Mouse (Mus musculus) left cerebral cortex, adult 2 months (tissue): ENCODE results near the gene Col18a1. TPM values are rescaled to one million over a fixed set of nuclear protein-coding genes. Genes with fewer than 3 reads are reported as not detected.
A peak's percentile ranks its signal among the peaks of the same experiment; 100 is the strongest.
"Not testable (repeated sequence)": the region's sequence is repeated elsewhere in the genome, so short reads cannot be mapped to it uniquely, and the experiment has no call there.

Source experiments
- DNase-seq, 2 experiments: peaks; one replicate each; pipeline ENCODE4 v3.0.0; 2021 to 2022; ENCODE audit warnings: low spot score in 2 of 2, mixed read lengths in 1 of 2; ENCODE audit errors: extremely low spot score in 1 of 2
- H3K27ac ChIP-seq: fragments of 200-600 bp; 2 replicates; pipeline ENCODE4 v1.8.1; 2022
- H3K4me3 ChIP-seq: fragments of 200-600 bp; 2 replicates; pipeline ENCODE4 v1.8.1; 2022
- CTCF ChIP-seq: fragments of 200-600 bp; IDR thresholded peaks from 2 replicates; pipeline ENCODE4 v1.8.1; 2022; ENCODE audit warnings: antibody characterized with exemption, mild to moderate bottlenecking, moderate library complexity
- intact Hi-C: fragments of 180-260 bp; cut with DNase I; formaldehyde crosslinking; loops from one replicate; pipeline ENCODE4 v1.15.1; 2025
- total RNA-seq, 2 experiments: library from RNA; stranded (reverse); gene quantifications; 2 replicates each; pipeline ENCODE4 v1.2.3; 2021

Gene Col18a1
- total RNA-seq, 2 experiments from 2014 or later, result 3.6 to 3.8 TPM

- no peak overlapping the region for H3K4me3 ChIP-seq
- DNase-seq, result no peak
- no peak overlapping the region for H3K27ac ChIP-seq
- intact Hi-C loops, result no loop called here
- TF ChIP-seq CTCF, result no peak
These were observed 16.3 kb downstream of the Col18a1 start for GRCm38 (mm10) chr10:77150016-77150415.

GRCm38 (mm10) chr10:77147545-77147944, 18.8 kb downstream of the Col18a1 start:
- no peak for DNase-seq
- H3K4me3 ChIP-seq, result no peak overlapping the region
- H3K27ac ChIP-seq, result no peak overlapping the region
- intact Hi-C loops, result no loop called here
- no peak for TF ChIP-seq CTCF

GRCm38 (mm10) chr10:77146901-77147463, 19.4 kb downstream of the Col18a1 start:
- no peak for TF ChIP-seq CTCF
- no peak for DNase-seq
- intact Hi-C loops, result no loop called here
- no peak overlapping the region for H3K27ac ChIP-seq
- no peak overlapping the region for H3K4me3 ChIP-seq

- intact Hi-C loops, result no loop called here
- no peak for TF ChIP-seq CTCF
- no peak overlapping the region for H3K4me3 ChIP-seq
- no peak for DNase-seq
- no peak overlapping the region for H3K27ac ChIP-seq
These were observed 20.4 kb downstream of the Col18a1 start for GRCm38 (mm10) chr10:77145946-77146345.

GRCm38 (mm10) chr10:77144372-77144771, 22.0 kb downstream of the Col18a1 start:
- no peak for DNase-seq
- Histone ChIP-seq H3K27ac (no peak overlapping the region), H3K4me3 (no peak overlapping the region)
- TF ChIP-seq CTCF, result peak; percentile 35
- intact Hi-C loops, result no loop called here

GRCm38 (mm10) chr10:77142328-77142727, 24.0 kb downstream of the Col18a1 start:
- intact Hi-C loops, result no loop called here
- Histone ChIP-seq H3K4me3 (no peak overlapping the region), H3K27ac (no peak overlapping the region)
- DNase-seq, result no peak
- TF ChIP-seq CTCF, result no peak

- no peak for DNase-seq
- no peak for TF ChIP-seq CTCF
- no peak overlapping the region for H3K27ac ChIP-seq
- H3K4me3 ChIP-seq, result no peak overlapping the region
- intact Hi-C loops, result no loop called here
These were observed 28.0 kb downstream of the Col18a1 start for GRCm38 (mm10) chr10:77138304-77138703.

GRCm38 (mm10) chr10:77136205-77136604, 30.1 kb downstream of the Col18a1 start:
- H3K27ac ChIP-seq, result no peak overlapping the region
- H3K4me3 ChIP-seq, result no peak overlapping the region
- no peak for DNase-seq
- no peak for TF ChIP-seq CTCF
- intact Hi-C loops, result no loop called here

- Histone ChIP-seq H3K4me3 (no peak overlapping the region), H3K27ac (no peak overlapping the region)
- intact Hi-C loops, result no loop called here
- no peak for DNase-seq
- TF ChIP-seq CTCF, result peak; percentile 5
These were observed 31.0 kb downstream of the Col18a1 start for GRCm38 (mm10) chr10:77135274-77135829.

GRCm38 (mm10) chr10:77134807-77135152, 31.6 kb downstream of the Col18a1 start:
- intact Hi-C loops, H3K4me3 ChIP-seq, H3K27ac ChIP-seq, DNase-seq: not testable (repeated sequence)

GRCm38 (mm10) chr10:77133951-77134806, 32.2 kb downstream of the Col18a1 start:
- Histone ChIP-seq H3K27ac (no peak overlapping the region), H3K4me3 (no peak overlapping the region)
- intact Hi-C loops, result no loop called here
- TF ChIP-seq CTCF, result no peak
- DNase-seq, result no peak

GRCm38 (mm10) chr10:77132118-77132517, 34.2 kb downstream of the Col18a1 start:
- no peak overlapping the region for H3K27ac ChIP-seq
- DNase-seq, result no peak
- no peak overlapping the region for H3K4me3 ChIP-seq
- TF ChIP-seq CTCF, result no peak
- intact Hi-C loops, result no loop called here
